Mouse (Mus musculus): ENCODE results near the gene Prkce.

GRCm38 (mm10) chr17:86225488-86226186 lies 58.1 kb downstream of the Prkce start:
- no peak for TF ChIP-seq CTCF (IDR thresholded peaks at IDR 0.05; ENCODE audit: low read depth, low read length)
- no peak for TF ChIP-seq GATA1 (IDR thresholded peaks at IDR 0.05; ENCODE audit: borderline replicate concordance, low read length)
- no peak for TF ChIP-seq TAL1 (conservative IDR thresholded peaks at IDR 0.05; ENCODE audit: low read depth, low read length)

Data from G1E (cell line).